Mouse (Mus musculus) spleen, postnatal 14 days (tissue): Measurements from ENCODE around the gene Lrrc10.
"Not testable (repeated sequence)": the region's sequence is repeated elsewhere in the genome, so short reads cannot be mapped to it uniquely, and the experiment has no call there.

ENCODE experiments used
- DNase-seq, 2 experiments: peaks; one replicate each; pipeline ENCODE4 v3.0.0; 2021 to 2022; ENCODE audit warnings: low spot score in 2 of 2

Lrrc10 gene

DNA sequence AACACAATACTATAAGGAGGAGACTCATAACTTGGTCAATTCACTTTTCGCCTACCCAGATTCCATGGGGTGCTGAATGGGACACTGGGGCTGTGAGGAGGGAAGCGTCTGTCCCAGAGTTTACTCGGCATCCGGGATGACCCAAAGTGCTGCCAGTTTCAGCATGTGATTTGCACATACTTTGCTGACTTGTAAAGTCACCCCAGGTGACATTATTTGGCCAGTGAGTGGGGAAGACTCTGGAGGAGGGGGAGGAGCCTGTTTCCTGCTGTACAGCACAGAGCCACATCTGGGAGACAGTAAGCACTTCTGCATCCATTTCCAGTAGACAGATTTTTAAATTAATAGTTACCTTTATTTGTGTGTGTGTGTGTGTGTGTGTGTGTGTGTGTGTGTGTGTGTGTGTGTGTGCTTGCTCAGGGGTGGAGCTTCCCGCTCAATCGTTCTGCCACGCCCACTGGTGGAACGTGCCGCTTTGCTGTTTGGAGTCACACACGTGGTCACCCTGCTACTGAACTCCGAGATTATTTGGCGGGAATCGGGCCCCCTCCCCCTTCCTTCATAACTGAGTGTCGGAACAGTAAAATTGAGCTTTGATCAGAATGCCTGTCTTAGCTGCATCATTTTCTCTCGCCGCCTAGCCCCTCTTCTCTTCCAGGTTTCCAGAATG lies 1.5 kb upstream of the Lrrc10 start:
- DNase-seq, result not testable (repeated sequence)

DNA sequence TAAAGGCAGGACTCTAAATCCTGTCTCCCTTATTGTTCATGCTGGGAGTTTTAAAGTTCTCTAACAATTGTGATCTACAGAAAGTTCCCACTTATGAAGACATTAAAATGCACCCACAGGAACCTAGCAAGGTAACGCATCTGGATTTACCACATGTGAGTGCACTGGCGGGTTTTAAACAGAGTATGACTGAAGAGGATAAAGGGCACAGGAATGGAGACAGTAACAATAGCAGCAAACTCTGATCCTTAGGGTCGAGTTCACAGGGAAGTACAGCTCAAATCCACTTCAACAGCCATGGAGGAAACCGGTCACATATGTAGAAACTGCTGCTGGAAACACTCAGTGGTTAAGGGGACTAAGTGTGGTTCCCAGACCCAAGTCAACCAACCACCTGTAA lies 4.1 kb downstream of the Lrrc10 start:
- DNase-seq, result no peak

DNA sequence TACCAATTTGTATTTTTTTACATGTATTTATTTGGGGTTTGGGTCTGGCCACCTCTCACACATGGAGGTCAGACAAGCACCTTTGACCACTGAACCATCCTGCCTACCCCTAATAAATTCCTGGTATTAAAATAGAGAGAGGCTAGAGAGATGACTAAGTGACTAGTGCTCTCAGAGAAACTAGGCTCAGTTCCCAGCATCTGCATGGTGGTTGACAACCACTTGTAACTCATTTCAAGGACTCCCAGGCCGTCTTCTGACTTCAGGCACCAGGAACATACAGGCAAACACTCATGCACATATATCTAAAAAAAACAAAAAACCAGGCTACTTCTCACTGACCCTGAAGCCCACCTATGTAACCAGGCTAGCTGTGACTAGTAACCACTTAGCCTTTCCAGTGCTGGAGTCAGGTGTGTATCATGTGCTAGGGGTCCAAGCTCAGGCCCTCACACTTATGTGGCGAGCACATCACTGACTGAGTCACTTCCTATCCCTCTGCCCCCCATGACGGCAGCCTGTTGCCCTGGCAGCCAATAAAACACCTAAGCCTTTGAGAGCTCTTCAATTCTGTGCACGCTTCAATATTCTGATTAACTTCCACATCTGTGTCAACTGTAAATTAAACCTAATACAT lies 4.9 kb downstream of the Lrrc10 start:
- DNase-seq, result no peak

DNA sequence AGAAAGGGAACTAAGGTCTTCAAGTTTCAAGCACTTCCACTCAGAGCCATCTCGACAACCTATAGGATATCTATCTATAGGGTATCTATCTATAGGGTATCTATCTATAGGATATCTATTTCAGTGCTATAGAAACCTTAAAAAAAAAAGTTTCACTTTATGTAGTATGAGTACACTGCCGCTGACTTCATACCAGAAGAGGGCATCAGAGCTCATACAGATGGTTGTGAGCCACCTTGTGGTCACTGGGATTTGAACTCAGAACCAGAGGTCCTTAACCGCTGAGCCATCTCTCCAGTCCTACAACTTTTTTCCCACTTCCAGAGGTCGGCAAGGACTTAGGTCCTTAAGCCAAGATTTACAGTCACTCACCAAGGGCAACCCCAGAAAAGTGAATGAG lies 10.5 kb downstream of the Lrrc10 start:
- DNase-seq, result no peak

DNA sequence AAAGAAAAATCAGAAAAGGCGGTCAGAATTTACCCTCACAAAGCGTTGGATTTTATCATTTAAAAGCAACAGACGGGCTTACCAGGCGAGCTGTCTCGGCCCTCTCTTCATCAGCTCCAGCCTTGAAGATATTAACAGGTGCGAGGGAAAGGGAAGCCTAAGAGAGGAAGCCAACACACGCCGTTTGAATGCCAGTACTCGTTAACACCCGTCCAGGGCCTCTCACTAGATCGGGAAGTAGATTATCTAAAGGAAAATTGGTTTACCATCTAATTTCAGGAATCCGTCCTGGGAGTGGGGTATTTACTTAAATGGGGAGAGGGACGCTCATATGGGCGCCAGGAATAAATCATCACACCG lies 17.7 kb downstream of the Lrrc10 start:
- DNase-seq, result no peak

DNA sequence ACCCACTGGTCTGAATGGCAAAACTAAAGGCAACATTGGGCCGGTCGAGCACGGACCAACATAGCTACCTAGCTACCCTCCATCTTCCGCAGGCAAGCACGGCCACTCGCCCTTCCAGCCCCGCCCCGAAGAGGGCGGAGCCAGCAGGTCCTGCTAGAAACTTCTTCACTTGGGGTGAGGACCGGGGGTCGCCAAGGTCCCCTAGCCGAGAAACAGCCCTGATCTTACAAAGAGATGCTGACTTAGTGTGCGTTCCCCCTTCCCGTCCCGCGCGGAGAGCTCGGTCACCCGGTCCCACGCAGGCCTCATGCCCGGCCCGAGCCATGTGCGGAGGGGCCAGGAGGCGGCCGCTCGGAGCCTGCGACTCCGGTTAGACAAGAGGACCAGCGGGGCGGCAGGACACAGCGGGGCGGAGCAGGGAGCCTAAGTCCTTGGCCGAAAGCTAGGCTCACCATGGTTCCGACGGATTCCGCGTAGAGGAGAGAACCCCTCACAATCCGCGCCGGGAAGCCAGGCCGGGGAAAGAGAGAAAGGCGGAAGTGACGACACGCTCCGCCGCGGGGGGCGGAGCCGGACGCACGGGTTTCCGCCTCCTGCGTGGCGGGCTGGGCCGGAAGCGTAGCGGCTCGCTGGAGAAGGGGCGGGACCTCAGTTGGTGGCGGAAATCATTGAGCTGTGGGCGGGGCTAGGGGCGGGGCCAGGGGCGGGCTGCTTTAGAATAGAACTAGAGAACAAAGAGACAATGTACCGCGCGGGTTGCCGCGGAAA lies 18.3 kb downstream of the Lrrc10 start, which contains the start of gene Cct2:
Cct2 (minus strand) TSS at position 561 of the 768 bp plus-strand sequence.
- DNase-seq, result peak; percentile 83 to 89

DNA sequence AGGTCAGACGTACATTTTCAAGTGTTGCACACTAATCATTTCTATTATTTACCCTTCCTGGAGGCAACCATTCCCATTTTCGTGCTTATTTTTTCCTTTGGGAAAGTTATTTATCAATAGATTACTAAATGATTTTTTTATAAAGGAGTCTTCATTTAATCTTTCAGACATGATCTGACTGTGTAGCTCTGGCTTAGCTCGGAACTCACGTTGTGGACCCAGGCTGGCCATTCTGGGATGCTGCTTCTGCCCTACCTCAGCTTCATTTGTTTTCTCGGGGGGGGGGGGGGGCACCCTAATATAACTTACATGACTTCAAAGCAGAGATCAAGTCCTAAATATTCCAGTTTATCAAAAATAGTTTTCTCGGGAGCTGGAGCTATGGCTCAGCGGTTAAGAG lies 18.9 kb downstream of the Lrrc10 start:
- no peak for DNase-seq

DNA sequence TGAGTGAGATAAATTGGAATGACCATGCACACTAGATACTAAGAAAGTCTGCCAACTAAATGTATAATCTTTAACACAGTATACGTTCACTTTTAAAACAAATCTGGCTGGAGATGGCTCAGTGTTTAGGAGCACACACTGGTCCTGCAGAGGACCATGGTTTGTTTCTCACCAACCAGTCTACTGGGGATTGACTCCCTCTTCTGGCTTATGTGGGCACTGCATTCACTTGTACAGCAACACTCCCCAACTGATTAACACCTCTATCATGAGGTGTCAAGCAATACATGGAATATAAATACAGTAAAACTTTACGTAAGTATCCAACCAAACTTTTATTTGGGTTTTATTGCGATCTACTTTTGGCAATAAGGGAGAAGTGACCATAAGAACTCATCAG lies 24.0 kb downstream of the Lrrc10 start:
- no peak for DNase-seq

DNA sequence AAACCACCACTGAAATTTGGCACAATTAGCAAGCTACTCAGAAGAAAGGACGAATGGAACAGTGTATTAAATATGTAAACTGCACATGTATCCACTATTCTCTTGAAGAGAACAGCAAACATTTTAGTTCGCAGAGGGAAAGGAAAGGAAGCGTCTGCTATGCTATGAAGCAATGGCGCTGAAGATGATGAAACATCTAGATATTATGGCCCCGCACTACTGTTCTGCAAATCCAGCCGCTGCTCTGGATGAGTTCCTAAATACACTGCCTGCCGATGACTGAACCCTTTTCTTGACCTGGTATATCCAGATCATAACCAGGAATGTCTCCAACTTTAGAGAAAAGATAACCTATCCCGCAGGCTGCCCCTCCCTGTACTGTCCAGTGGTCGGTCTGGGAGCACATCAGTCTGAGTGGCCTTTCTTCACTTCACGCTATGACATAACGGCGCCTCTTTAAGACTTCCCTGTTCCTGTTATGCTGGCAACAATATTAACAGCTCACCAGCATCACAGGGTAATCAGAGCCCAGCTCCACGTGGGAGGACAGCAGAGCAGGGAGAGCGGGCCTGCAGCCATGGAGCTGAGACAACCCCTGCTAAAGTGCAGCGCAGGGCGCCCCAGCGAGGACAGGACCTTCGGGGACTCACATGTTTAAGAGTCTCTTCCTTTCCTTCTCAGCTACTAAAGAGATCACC lies 27.2 kb downstream of the Lrrc10 start:
- no peak for DNase-seq

DNA sequence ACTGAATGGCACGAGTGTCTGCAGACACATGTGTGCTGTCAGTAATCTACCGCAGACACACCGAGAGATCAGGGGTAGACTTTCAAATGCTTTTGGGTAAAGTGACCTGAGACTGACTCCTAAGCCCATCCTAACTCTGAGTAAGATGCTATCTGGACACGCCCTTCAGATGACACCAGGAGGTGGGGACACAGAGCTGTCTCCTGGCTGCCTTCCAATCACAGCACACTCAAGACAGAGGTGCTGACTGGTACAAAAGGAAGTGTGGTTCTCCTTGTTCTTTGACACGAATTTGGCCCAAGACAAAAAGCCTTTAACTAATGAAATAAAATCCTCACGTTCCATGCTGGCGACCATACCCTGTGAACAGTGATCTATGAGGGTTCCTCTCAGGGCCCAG lies 28.0 kb downstream of the Lrrc10 start:
- DNase-seq, result no peak

DNA sequence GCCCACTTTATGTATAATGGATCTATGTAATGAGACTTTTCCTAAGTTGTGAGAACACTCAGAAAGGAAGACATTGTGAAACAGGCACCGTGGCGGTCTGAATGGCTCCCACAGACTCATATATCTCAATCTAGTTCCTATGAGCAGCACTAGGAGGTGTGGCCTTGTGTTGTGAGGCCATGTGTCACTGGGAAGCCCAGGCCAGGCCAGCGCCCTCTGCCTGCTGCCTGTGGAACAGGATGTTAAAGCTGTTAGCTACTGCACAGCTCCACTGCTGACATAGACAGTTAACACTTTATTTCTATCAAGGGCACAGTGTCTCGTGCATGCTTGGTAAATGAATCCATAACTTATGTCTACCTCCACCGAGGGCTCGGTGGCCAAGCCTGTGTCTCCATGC lies 33.1 kb downstream of the Lrrc10 start:
- peak in 1 of 2 experiments; percentile 35 for DNase-seq

DNA sequence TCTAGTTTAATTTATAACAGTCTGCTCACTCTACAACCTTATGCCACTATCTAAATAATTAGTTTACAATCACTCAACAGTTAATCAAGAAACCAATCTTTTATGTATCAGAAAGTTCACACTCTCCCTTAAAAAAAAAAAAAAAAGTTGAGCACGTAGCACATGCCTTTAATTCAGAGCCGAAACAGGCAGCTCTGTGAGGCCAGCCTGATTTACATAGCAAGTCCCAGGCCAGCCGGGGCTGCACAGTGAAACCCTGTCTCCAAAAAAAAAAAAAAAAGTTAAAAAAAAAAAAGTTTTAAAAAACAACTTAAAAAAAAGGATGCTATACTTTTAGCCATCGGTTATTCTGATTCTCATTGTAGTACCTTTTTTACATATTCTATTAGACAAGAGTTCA lies 36.2 kb downstream of the Lrrc10 start:
- no peak for DNase-seq

DNA sequence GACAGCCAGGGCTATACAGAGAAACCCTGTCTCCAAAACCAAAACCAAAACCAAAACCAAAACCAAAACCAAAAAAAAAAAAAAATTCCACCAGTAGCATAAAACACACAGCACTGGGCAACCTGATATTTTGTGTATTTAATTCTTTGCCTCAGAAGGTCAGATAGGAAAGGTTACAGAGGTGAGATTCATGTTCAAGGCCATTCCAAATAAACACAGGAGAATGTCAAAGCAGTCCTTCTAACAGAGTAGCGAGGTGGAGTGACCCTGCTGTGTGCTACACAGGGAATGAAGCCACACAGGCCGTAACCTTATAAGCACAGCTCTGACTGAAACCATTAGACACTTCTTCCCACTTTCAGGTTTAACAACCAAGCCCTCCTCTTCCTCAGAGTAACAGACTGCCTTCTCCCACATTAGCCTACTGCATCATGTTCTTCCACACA lies 36.8 kb downstream of the Lrrc10 start:
- DNase-seq, result no peak

DNA sequence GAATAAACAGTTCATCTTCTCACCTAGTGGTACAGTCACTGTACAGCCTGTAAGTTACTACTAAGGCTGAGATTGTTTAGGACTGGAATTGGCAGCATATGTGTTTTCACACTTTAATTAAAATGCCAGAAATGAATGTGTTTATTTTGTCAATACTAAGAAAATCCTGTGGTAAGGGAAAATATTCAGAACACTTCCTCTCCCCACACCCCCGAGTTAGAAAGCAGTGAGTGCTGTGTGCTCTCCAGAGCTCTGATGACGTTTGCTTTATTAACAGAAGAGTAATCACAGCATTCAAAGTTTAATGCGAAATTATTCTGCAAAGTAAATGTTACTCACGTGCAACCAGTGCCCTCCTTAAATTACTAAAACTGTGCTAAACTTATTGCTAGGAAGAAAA lies 44.5 kb downstream of the Lrrc10 start:
- no peak for DNase-seq

DNA sequence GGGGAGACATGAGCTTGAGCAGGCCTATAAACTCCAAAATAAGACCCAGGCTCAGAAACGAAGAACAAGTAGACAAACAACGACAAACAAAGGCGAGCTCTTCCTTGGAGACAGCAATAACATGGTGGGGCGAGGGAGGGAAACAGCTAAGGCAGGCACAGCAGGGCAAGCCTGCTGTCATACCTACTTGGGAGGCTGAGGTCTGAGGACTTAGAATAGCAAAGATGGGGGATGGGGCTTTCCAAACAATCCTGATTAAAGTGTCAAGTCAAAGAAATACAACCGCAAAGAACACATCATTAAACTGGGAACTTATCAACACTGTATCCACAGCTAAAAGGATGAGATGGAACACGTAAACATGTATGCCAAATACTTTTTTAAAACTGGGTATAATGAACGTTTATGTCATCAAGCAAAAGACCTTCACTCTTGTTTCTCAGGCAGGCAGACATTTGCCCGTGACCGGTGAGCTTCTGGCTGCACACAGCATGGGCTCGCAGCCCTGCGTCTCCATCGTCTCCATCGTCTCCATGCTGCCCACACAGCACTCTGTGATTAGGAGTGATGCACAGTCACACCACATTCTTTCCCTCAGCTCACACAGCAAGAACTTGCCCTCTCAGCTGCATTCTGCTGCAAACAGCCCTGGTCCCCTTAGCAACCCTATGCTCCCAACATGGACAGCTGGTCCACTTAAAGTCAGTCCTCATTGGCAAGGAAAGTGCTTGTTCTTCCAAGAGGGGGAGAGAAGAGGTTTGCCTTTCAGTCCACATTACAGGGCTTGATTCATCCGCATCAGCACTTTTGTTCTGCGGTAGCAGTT lies 49.6 kb downstream of the Lrrc10 start:
- no peak for DNase-seq

DNA sequence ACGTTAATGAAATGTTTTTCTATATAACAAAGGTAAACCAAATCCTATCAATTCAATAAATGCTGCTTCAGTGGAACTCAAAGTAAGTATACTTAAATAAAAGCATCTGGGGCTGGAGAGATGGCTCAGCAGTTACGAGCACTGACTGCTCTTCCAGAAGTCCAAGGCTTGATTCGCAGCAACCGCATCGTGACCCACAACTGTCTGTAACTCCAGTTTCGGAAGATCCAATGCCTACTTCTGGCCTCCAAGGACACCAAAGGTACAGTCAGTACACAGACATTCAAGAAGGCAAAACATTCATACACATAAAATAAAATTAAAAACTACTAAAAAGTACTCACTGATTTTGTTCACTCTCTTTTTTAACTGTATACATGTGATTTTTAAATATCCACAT lies 51.0 kb downstream of the Lrrc10 start:
- no peak for DNase-seq
